Mouse (Mus musculus): ENCODE results near the gene Samd1. TPM values are rescaled to one million over a fixed set of nuclear protein-coding genes. Genes with fewer than 3 reads are reported as not detected.
A peak's percentile ranks its signal among the peaks of the same experiment; 100 is the strongest.

Samd1 gene
- total RNA-seq, 2 experiments from 2014 or later = 24.8 to 30.3 TPM

- no peak for DNase-seq
These were observed 14.4 kb downstream of the Samd1 start, which contains the start of gene 2210011C24Rik for GRCm38 (mm10) chr8:84011705-84012498. TSS of gene 2210011C24Rik (minus strand) at chr8:84012171.

DNA sequence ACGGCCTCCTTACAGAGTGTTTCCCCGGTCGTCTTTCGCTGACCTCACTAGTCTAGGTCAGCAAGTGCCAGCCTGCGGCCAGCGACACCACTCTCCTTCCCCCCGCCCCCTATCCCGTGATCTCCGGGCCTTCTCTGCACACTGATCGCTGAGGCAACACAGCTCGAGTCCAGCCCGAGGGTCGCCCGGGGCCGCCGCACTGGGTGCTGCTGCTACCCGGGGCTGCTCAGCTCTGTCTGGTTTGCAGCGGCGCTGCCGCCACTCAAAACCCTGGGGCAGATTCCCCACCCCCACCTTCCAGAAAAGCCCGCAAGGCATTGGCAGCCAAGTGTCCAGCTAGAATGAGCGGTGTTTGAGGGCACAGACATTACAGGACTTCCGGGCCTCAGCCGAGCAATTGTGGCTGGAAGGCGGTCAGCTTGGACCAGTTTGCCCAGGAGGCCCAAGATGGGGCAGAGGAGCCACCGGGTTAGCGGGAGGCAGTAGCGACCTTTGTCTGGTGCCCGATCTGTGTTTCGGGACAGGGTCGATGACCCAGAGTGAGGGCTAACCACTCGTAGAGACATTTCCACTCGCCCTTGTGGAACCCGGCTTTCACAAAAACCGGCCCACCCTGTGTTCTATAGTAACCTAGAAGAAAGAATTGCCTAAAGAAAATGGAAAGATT, 15.2 kb downstream of the Samd1 start:
- DNase-seq = no peak

DNA sequence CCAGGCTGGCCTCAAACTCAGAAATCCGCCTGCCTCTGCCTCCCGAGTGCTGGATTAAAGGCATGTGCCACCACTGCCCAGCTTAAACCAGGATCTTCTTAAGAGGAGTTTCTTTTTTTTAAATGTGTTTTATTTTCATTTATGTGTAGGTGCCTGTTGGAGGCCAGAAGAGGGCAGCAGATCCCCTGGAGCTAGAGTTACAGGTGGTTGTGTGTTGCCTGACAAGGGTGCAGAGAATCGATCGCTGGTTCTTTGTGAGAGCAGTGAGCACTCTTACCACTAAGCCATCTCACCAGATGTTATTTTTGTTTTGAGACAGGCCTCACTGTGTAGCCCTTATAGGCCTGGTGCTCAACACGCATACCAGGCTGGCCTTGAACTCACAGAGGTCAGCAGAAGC, 18.4 kb downstream of the Samd1 start:
- DNase-seq = no peak

DNA sequence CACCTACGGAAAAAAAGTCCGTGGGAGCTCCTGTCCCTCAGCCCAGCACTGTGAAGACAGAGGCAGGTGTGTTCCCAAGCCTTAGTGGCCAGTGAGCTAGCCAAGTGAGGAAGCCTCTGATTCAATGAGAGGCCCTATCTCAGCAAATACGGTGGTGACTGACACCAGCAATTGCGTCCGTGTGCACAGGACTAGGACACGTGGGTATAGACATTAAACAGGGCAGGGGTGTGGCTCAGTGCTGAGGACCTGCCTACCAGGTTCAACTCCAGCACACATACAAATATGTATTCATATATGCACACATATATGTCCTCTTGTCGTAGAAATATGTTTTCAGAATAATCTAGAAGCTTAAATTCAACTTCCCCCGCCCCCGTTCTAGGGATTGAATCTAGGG, 22.3 kb downstream of the Samd1 start:
- DNase-seq = no peak

DNA sequence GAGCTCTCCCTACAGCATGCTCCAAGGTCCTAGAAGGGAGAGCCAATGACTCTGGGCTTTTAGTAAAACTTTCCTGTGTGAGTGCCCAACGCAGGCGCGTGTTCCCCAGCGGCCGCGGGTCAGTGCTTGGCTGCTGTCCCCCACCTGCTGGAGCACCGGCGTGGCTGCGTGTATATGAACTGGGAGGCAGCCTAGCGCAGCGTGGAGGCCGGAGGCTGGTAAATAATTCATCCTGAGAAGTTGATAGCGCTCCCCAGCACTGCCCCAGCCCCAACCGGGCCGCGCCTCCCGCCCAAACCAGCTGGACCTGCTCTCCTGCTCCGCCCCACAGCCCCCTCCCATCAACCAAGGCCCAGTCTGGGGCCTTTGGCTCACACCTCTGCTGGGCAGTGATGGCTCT, 23.6 kb downstream of the Samd1 start, which contains the start of gene Palm3:
Gene Palm3, plus strand, starts transcription at position 376 of the 400 bp plus-strand sequence.
- no peak for DNase-seq

DNA sequence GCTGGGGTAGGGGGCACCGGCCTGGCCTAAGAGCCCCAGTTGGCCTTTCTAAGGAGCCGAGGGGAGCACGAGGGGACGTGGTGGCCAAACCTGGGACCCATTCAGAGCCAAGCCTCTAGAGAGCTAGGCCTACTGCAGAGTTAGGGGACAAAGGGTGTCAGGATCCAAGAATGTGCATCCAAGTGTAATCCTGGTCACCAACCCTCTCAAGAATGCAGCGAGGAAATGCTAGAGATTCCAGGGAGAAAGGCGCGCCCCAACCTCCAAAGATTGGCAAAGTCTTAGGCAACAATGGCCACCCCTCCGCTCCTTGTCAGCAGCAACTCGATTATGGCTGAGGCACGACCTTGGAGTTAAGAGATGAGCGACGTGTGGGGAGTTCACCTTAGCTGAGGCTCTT, 24.1 kb downstream of the Samd1 start:
- DNase-seq = no peak

DNA sequence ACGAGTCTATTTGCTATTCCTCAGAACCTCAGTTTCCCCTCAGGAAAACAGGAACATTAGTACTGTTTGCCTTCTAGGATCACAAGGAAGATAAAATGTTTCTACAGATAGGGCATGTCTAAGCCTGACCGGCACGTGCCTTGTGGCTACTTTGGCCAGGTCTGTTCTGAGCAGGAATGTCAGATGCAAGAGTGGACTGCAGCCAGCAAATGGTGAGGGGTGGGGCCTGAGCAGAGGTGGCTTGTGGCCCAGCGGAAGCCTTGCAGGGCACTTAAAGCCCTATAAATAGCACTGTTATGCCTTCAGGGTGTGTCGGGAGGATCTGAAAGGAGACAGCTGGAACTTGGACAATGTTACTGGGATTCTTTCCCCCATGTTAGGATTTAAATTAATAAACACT, 25.6 kb downstream of the Samd1 start:
- peak; percentile 60 for DNase-seq

GRCm38 (mm10) chr8:84023631-84024030, 26.2 kb downstream of the Samd1 start:
- DNase-seq = no peak

- DNase-seq = peak; percentile 80
These were observed 26.7 kb downstream of the Samd1 start for GRCm38 (mm10) chr8:84024171-84024570.

DNA sequence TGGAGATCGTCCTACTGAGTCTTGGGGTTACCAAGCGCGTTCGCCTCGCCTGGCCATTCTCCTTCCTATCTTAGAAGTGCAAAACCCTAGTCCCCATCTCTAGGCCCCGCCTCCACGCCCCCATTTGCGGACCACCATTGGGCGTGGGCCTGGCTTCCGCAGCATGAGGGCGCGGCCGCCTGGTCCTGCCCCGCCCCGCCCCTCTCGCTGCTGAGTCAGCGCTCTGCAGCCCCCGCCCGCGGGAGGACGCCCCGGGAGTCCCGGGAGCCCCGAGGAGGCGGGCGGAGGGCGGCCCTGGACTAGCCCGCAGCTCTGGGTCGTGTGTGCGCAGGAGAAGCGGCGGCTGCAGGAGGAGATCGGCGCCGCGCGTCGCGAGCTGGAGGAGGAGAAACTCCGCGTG, 28.4 kb downstream of the Samd1 start:
- DNase-seq = peak; percentile 65

- no peak for DNase-seq
These were observed 30.0 kb downstream of the Samd1 start for GRCm38 (mm10) chr8:84027449-84027848.

DNA sequence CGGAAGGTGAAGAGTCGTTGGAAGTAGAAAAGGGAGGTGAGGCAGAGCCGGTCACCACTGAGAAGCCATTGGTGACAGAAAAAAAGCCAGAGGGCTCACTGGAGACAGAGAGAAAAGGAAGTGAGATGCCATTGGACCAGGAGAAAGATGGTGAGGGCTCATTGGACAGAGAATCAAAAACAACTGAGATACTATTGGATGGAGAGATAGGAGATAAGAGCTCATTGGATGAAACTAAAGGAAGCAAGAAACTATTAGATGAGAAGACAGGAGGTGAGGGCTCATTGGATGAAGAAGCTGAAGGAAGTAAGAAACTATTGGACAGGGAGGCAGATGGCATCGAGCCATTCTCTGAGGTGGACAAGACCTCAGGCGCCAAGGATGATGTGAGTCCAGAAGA, 31.8 kb downstream of the Samd1 start:
- DNase-seq = no peak

DNA sequence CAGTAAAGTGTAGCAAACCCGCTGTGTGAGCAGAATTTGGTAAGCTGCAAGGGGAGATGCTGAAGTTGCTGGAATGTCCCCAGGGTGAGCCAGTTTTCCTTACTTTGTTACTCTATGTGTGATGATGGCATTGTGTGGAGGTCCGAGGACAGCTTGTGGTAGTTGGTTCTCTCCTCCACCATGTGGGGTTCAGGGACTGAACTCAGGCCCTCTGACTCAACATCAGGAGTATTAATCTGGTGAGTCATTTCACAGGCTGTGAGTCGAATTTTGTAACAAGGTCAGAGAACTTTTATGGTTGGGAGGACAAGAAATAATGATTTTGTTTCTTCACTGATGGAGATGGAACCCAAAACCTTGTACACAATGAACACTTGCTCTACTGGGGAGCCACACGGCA, 35.3 kb downstream of the Samd1 start:
- no peak for DNase-seq

- DNase-seq = no peak
These were observed 40.5 kb downstream of the Samd1 start for GRCm38 (mm10) chr8:84038015-84038414.

DNA sequence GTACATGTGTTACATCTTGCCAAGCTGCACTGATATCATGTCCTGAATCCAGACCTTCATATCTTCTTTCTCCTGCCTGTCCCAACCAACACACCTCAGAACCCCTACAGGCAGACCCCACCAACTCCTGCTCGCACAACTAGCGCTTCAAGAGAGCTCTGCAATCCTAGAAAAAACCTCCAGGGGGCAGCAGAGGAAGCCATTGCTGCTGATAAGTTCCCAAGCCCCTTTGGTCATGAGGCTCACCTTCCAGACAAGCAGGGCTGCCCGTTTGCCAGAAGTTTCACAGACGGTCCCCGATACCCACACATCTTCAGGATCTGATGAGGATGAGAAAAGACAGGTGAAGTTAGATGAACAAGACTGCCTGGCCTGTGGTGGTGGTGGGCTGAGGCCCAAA, 41.6 kb downstream of the Samd1 start:
- DNase-seq = peak; percentile 71

DNA sequence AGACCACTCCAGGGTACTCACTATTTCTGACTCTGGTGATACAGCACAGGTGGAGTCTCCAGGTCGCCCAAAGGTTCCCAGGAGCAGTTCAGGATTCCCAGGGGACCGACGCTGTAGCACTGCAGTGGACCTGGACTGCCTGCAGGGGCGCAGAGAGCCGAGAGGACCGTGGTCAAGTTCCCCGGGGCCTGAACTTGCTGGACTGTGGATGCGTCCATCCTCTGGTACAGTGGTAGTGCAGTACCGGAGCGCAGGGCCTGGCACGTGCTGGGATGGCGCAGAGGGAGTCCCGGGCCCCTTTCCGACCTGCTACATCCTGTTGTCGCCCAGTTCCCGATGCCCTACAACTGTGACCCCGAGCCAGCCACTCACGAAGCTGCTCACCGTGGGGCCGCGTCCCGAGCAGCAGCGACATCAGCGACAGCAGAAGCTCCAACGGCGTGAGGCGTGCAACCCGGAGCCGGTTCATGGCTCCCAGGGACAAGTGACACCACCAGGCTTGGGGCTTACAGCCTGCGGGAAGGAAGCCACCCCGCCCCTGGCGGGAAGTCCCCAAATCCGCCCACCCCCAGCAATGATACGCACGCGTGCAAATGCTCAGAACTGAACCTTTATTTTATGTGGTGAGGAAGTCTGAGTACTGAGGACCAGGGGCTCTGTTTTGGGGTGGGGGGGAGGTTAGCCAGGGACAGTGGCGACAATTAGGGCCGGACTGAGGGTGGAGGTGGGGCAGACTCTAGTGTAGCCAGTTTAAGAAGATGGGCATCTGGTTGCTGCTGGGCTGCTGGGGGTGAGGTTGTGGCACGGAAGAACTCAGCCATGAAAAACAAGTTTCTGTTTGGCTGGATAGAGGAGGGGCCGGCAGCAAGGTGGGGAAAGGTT, 44.8 kb downstream of the Samd1 start, which contains the start of gene Il27ra:
Gene Il27ra, minus strand, starts transcription at position 524 of the 882 bp plus-strand sequence.
- peak; percentile 75 for DNase-seq

GRCm38 (mm10) chr8:84042948-84043342, 45.5 kb downstream of the Samd1 start:
- no peak for DNase-seq

DNA sequence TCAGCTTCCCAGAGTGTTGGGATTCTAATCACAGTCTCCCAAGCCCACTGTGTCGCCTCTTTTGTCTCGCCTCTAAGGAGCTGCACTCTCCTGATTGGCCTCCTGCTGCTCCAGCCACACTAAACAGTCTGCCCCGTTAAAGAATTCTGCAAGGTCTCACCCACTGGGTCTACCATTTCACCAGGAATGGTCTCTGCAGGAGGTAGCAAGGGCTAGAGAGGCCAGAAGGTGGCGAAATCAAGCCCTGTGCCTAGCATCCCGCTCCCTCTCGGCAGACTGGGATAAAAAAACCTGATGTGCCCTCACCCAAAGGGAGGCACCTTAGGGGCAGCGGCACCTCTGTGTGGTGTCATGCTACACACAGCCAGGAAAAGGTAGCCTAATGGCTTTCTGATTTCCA, 46.6 kb downstream of the Samd1 start:
- DNase-seq = no peak

GRCm38 (mm10) chr8:84044900-84045299, 47.4 kb downstream of the Samd1 start, which contains the start of gene Rln3:
TSS of gene Rln3 (minus strand) at chr8:84045000.
- DNase-seq = no peak

DNA sequence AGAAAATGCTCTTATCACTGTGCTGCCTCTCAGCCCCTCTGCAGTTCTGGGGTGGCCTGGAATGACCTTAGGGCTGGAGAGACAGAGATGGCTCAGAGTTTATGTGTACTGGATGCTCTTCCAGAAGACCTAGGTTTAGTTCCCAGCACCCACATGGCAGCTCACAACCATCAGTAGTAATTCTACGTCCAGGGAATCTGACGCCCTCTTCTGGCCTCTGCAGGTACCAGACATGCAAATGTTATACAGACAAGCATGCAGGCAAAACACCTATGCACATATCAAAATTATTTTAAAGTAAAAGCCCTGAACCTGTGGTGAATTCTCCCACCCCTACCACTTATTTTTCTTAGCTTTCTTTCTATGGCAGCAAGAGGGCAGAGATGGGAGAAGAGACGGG, 49.0 kb downstream of the Samd1 start:
- no peak for DNase-seq

GRCm38 (mm10) chr8:84048171-84048570, 50.7 kb downstream of the Samd1 start:
- DNase-seq = no peak
